Mouse (Mus musculus) kidney, embryonic 16.5 days (tissue): ENCODE data around the gene Psmd7. TPM values are rescaled to one million over a fixed set of nuclear protein-coding genes. Genes with fewer than 3 reads are reported as not detected.

Source experiments
- ATAC-seq: fragments of 200-750 bp; cut with Nextera tagmentation; 2 replicates; pipeline ENCODE4 v1.8.0; 2017; ENCODE audit warnings: moderate TSS enrichment; ENCODE audit not compliant: low FRiP score, low TSS enrichment
- H3K27ac ChIP-seq: fragments of 300-500 bp; sonication (generic); 2 replicates; pipeline ENCODE4 v1.5.1; 2014; ENCODE audit warnings: low read length
- H3K27me3 ChIP-seq: fragments of 300-500 bp; sonication (generic); 2 replicates; pipeline ENCODE4 v1.6.1; 2014; ENCODE audit warnings: low read length, control low read depth, mixed read lengths; ENCODE audit not compliant: insufficient read depth
- H3K36me3 ChIP-seq: fragments of 300-500 bp; sonication (generic); 2 replicates; pipeline ENCODE4 v1.6.1; 2014; ENCODE audit warnings: low read length, control low read depth, mixed read lengths; ENCODE audit not compliant: insufficient read depth
- H3K4me1 ChIP-seq: fragments of 300-500 bp; sonication (generic); 2 replicates; pipeline ENCODE4 v1.6.1; 2014; ENCODE audit warnings: low read length, control low read depth, mixed read lengths; ENCODE audit not compliant: insufficient read depth
- H3K4me2 ChIP-seq: fragments of 300-500 bp; sonication (generic); replicated peaks from 2 replicates; pipeline ENCODE4 v1.6.1; 2014; ENCODE audit warnings: low read depth, low read length
- H3K4me3 ChIP-seq: fragments of 300-500 bp; sonication (generic); 2 replicates; pipeline ENCODE4 v1.5.1; 2014; ENCODE audit warnings: mild to moderate bottlenecking, low read length
- H3K9ac ChIP-seq: fragments of 300-500 bp; sonication (generic); replicated peaks from 2 replicates; pipeline ENCODE4 v1.6.1; 2014; ENCODE audit warnings: low read length
- H3K9me3 ChIP-seq: fragments of 300-500 bp; sonication (generic); 2 replicates; pipeline ENCODE4 v1.6.1; 2016; ENCODE audit warnings: low read length, control low read depth
- WGBS: fragments of 180-500 bp; shearing (Covaris S2); extraction: QIAGEN DNeasy Blood & Tissue Kit; methylation state at CpG from one replicate; pipeline ENCODE4 v1.1.7; 2014; 5-methylcytosine and 5-hydroxymethylcytosine counted together
- microRNA counts: library from miRNA; unstranded; fragments of <30 nt; microRNA quantifications from one replicate; lab custom pipeline; 2016
- microRNA-seq: library from miRNA; unstranded; fragments of <30 nt; microRNA quantifications from one replicate; pipeline ENCODE4, GENCODE M21; 2016
- polyA plus RNA-seq: library from polyadenylated mRNA; unstranded; fragments of >200 nt; fragmentation: Nextera tagmentation; extraction: Ambion mirVana; gene quantifications from 2 replicates; pipeline ENCODE4 v1.2.1, GENCODE M21; 2015

Gene Psmd7
- polyA plus RNA-seq, 1 experiment from 2014 or later = 246 TPM

DNA sequence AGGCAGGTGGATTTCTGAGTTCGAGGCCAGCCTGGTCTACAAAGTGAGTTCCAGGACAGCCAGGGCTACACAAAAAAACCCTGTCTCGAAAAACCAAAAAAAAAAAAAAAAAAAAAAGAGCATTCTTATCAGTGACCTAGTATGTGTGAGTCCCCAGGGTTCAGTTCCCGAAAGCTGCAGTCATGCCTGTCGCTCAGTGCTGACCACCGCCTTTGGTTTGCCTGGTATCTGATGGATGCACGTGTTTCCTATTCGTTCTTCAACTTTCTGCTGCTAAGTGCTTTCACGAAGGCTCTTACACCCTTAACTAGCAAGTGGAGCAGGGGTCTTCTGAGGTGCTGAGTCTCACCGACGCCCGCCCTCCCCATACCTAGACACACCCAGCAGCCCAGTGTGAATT, 44.5 kb downstream of the Psmd7 start:
- H3K4me2 ChIP-seq = no peak overlapping the region
- H3K9ac ChIP-seq = no peak overlapping the region
- no peak for ATAC-seq
- H3K36me3 ChIP-seq = peaks cover 3% of the 10 kb centered on the region; the same call in 1 of the 2 replicates
- H3K4me1 ChIP-seq = peaks cover 10% of the 10 kb centered on the region
- H3K9me3 ChIP-seq = no peaks in the 10 kb centered on the region
- no peaks in the 10 kb centered on the region for H3K27me3 ChIP-seq
- WGBS = 89% methylated on average over 10 of the region's 11 CpGs
- H3K27ac ChIP-seq = no peak overlapping the region
- no peak overlapping the region for H3K4me3 ChIP-seq

DNA sequence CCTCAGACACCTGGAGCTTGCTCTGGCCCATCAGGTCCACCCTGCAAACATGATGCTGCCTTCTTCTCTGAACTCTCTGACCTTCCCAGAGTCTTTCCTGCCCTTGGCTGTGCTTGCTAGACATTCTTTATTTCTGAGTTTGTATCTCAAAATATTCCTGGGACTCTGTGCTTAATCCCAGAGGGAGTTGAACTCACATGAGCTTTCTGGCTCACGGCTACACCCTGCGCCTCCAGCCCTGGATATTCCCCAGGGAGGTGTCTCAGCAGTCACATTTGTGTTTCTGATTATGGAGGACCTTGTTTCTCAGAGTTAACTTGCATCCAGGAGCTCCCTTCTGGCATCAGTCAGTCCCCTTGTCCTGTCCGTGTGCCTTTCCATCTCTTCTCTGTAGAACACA, 46.1 kb downstream of the Psmd7 start:
- Histone ChIP-seq H3K36me3 (peaks cover 3% of the 10 kb centered on the region; the same call in 1 of the 2 replicates), H3K27me3 (no peaks in the 10 kb centered on the region), H3K9me3 (no peaks in the 10 kb centered on the region), H3K4me1 (peaks cover 10% of the 10 kb centered on the region), H3K9ac (no peak overlapping the region), H3K4me3 (no peak overlapping the region), H3K4me2 (no peak overlapping the region), H3K27ac (no peak overlapping the region)
- ATAC-seq = no peak
- 90% methylated on average over 3 of the region's 3 CpGs for WGBS

DNA sequence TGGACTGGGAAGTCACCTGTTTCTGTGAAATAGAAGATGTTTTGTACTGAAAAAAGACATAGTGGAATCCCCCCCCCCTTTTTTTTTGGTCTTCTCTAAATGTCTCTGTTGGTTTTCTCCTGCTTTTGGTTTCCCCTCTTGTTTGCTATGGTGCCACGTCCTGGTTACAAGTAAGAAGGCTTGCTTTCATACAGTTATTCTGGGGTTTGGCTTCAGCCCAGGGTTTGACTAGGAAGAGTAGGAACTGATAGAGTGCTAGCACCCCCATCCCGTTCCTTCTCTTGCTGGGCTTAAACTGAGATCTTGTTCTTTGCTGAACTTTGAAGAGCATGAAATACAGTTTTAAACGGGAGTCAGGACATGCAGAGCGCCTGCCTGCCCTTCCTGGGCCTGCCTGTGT, 46.9 kb downstream of the Psmd7 start:
- Histone ChIP-seq H3K4me3 (no peak overlapping the region), H3K27me3 (no peaks in the 10 kb centered on the region), H3K4me1 (peaks cover 10% of the 10 kb centered on the region), H3K9ac (no peak overlapping the region), H3K9me3 (no peaks in the 10 kb centered on the region), H3K4me2 (no peak overlapping the region), H3K36me3 (peaks cover 3% of the 10 kb centered on the region; the same call in 1 of the 2 replicates), H3K27ac (no peak overlapping the region)
- no peak for ATAC-seq
- WGBS = 87% methylated on average over 4 of the region's 4 CpGs

DNA sequence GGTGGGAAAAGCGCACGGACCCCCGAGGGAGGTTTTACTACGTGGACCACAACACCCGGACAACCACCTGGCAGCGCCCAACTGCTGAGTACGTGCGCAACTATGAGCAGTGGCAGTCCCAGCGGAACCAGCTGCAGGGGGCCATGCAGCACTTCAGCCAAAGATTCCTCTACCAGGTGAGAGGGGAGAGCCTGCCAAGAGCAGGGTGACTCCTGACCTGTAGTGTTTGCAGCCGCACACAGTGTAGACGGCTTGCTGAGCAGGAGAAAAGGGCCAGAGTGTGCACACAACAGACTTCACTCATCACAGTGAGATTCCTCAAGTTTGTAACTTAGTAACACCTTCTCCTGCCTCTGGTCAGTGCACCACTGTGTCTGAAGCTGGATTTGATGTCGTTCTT, 47.6 kb downstream of the Psmd7 start:
- no peaks in the 10 kb centered on the region for H3K27me3 ChIP-seq
- no peak overlapping the region for H3K9ac ChIP-seq
- H3K36me3 ChIP-seq = peaks cover 6% of the 10 kb centered on the region
- no peak for ATAC-seq
- no peak overlapping the region for H3K27ac ChIP-seq
- peaks cover 10% of the 10 kb centered on the region for H3K4me1 ChIP-seq
- no peaks in the 10 kb centered on the region for H3K9me3 ChIP-seq
- WGBS = 86% methylated on average over 12 of the region's 12 CpGs
- H3K4me3 ChIP-seq = no peak overlapping the region
- no peak overlapping the region for H3K4me2 ChIP-seq

DNA sequence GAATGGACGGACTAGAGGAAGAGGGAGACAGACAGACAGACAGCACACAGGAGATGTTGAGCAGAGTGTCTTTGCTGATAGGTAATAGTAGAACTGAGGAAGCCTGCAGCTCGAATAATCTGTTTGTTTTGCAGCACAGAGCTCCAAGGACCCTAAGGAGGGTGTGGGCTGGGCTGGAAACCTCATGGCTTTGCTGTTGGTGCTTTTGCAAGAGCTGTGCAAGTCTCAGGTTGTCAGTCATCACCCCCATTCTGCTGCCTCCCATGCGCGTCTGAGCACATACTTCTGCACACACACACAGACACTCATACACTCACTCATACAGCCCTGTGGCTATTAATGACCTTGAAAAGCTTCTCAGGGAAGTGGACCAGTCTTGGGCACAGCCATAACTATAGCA, 50.8 kb downstream of the Psmd7 start:
- peaks cover 29% of the 10 kb centered on the region for H3K36me3 ChIP-seq
- H3K27ac ChIP-seq = no peak overlapping the region
- no peak overlapping the region for H3K4me2 ChIP-seq
- H3K27me3 ChIP-seq = no peaks in the 10 kb centered on the region
- 59% methylated on average over 4 of the region's 4 CpGs for WGBS
- H3K4me1 ChIP-seq = no peaks in the 10 kb centered on the region
- H3K9ac ChIP-seq = no peak overlapping the region
- no peak for ATAC-seq
- H3K4me3 ChIP-seq = no peak overlapping the region
- no peaks in the 10 kb centered on the region for H3K9me3 ChIP-seq

MicroRNAs encoded within 50 kb of the gene (microRNA counts, 519-probe panel; counts per million panel counts)
- microRNA mmu-miR-140 (lab: Ali Mortazavi, UCI) = 3,544 counts per million, percentile 81 among the panel's probes with 10 or more counts

Small RNAs within 50 kb of the gene (microRNA-seq; reads per million reads assigned to microRNA genes)
- gene Mir140 = 2,382 reads per million, percentile 86 among the genes with 10 or more reads in this experiment

Other genes starting within 250 kb of the Psmd7 start
- gene Nqo1, start 185.3 kb downstream of the Psmd7 start, polyA plus RNA-seq = 11.1 and 12.6 TPM in 2 replicates
- 88.5 and 88.7 TPM in 2 replicates for gene Nob1, start 163.4 kb downstream of the Psmd7 start, polyA plus RNA-seq
- gene Wwp2, start 152.1 kb downstream of the Psmd7 start, polyA plus RNA-seq = 44.8 and 50.0 TPM in 2 replicates